Mouse (Mus musculus) adrenal gland, postnatal 10 days (tissue): ENCODE data around the gene Gm29289. TPM values are rescaled to one million over a fixed set of nuclear protein-coding genes. Genes with fewer than 3 reads are reported as not detected.
"Not testable (repeated sequence)": the region's sequence is repeated elsewhere in the genome, so short reads cannot be mapped to it uniquely, and the experiment has no call there.

Source experiments
- DNase-seq: peaks from one replicate; pipeline ENCODE4 v3.0.0; 2021; ENCODE audit warnings: mixed read lengths
- long read RNA-seq, 2 experiments: library from polyadenylated mRNA; stranded (forward); transcript quantifications; one replicate each; pipeline ENCODE4 v2.0.0; 2021
- total RNA-seq, 2 experiments: library from RNA; stranded (reverse); gene quantifications; 2 replicates each; pipeline ENCODE4 v1.2.3; 2021

Gm29289 gene
- not detected for total RNA-seq
- long read RNA-seq, experiment 1, result 0 reads
- long read RNA-seq, experiment 2, result 0 reads

- not testable (repeated sequence) for DNase-seq
Measured at GRCm38 (mm10) chrY:2932282-2932681, at the start of gene Gm29289. Gene Gm29289, plus strand, starts transcription at chrY:2932582.

DNA sequence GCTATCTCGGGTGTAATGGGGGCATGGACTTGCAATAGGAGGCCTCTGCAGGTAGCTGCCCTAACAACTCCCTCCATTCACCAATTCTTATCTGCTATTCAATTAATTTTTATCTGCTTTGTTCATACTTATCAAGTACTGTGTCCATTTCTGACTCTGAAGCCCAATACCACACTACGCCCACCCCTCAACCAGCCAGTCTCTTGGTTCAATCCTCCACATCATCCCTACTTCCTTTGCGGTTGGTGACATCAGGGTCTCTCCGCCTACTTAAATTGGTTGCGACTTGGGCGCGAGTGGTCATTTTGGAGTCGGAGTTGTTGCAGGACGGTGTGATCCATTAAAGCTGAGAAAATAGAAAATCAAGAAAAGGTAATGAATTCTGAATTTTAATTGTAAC lies 31.7 kb upstream of the Gm29289 start, which contains the start of gene Gm10352:
Gene Gm10352 (plus strand): TSS at position 301 of the 400 bp plus-strand sequence.
- DNase-seq, result not testable (repeated sequence)

Other genes with a start within 250 kb of the Gm29289 start
- gene H2al2b, start 211.9 kb upstream of the Gm29289 start, total RNA-seq, result not detected
- gene Gm4064, start 136.4 kb upstream of the Gm29289 start, total RNA-seq, result not detected
- not detected for gene Rbmy, start 101.9 kb upstream of the Gm29289 start, total RNA-seq
- not detected for gene Gm10256, start 101.9 kb upstream of the Gm29289 start, total RNA-seq
- gene Gm10352, start 31.6 kb upstream of the Gm29289 start, total RNA-seq, result not detected